Mouse (Mus musculus): ENCODE measurements around the gene Nek11. TPM values are rescaled to one million over a fixed set of nuclear protein-coding genes. Genes with fewer than 3 reads are reported as not detected.
"Not testable (repeated sequence)": the region's sequence is repeated elsewhere in the genome, so short reads cannot be mapped to it uniquely, and the experiment has no call there.

Gene Nek11
- total RNA-seq, 2 experiments from 2014 or later: 0.15 TPM; not detected in 1

DNA sequence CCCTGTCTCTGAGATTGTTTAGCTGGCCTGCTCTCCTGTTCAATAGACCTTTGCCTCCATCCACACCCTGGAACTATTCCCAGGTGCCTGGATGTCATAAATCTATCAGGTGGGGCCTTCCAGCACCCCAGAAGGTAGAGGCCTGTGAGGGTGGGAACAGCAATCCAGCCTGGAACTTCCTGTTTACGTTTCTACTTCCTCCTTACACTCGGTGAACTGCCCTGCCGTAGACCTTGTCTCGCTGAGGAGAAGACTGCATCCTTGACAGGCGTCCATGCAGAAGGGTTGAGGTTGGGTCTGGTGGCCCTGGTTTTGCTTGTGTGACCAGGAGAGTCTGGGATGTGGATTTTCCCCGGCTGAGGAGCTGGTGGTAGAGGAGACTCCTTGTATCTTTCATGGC is 256.1 kb downstream of the Nek11 start:
- no peak for DNase-seq

- DNase-seq: no peak
Measured at GRCm38 (mm10) chr9:105136404-105136803, 258.9 kb downstream of the Nek11 start.

DNA sequence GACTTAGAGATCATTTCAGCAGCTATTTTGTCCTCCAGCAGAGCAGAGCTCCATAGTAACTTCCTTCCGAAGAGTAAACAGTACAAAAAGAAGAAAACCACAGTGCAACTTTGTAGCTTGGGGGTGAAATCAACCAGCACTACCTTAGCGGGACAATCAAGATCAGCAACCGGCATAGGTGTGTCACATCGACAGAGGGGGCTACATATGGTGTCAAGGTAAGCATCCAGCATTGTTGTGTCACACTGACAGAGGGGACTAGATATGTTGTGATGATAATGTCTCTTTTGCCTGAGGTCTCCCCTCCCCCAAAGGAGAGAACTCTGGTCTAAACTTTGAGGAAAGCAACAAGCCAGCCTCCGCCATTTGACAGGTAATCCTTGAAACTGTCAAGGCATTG is 260.8 kb downstream of the Nek11 start:
- no peak for DNase-seq

- no peak for DNase-seq
Measured at GRCm38 (mm10) chr9:105132002-105132367, 263.3 kb downstream of the Nek11 start.

DNA sequence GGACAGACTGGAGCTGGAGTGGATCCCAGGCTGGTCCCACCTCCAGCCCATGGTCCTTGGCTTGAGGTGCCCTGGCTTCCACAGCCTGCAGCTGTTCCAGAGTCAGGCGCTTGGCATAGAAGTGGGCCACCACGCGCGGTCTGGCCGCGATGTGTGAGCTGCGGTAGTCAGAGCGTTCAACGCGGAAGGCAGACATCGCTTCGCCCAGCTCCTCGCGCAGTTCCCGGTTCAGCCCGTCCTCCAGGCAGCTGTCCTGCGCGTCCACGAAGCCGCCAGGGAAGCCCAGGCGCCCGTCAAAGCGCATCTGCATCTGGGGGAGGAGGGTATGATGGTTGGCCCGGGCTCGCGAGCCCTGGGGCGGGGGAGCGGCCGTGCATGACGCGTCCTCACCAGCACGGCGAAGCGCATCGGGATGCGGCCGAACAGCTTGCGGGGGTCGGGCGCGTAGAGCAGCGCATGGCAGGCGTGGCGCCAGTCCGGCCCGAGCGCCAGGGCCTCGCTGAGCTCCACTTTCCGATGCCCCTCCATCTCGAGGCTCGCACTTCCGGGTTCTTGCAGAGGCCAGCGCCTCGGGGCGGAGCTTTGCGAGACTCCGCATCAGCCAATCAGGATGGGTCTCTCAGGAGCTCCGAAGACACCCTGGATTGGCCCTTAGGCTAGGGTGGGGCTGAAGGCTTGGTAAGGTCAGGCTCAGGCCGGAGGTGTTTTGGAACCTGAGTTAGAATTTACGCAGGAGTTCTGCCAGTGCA is 263.9 kb downstream of the Nek11 start, which contains the start of gene Nudt16:
TSS of gene Nudt16 (minus strand) at position 572 of the 749 bp plus-strand sequence.
- DNase-seq: peak; percentile 92

- DNase-seq: no peak
Measured at GRCm38 (mm10) chr9:105130331-105130730, 265.0 kb downstream of the Nek11 start.

DNA sequence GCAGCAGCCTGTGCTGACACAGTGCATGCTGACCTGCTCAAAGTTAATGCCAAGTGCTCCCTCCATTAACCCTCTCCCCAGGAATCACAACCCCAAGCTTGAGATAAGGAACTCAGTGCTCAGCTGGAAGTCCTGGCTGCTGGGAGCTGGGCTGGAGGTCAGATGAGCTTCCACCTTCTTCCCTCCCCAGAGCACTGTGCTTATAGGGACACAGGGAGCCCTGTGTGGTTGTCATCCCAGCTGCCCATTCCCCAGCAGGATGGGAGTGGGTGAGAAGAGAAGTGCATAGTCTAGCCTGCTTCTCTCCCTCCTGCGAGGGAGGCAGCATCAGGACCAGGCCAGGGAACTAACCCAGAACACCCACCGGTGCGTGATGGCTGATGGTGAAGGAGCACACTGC is 270.1 kb downstream of the Nek11 start:
- not testable (repeated sequence) for DNase-seq

Other genes with a start within 250 kb of the Nek11 start
- gene Aste1, start 132 bp downstream of the Nek11 start, total RNA-seq (2021): 10 to 100 TPM; 13.9 to 18.4 TPM
- gene Atp2c1, start 131.8 kb upstream of the Nek11 start, total RNA-seq (2021): 10 to 100 TPM; 54.7 to 63.4 TPM
- gene Pik3r4, start 247.5 kb upstream of the Nek11 start, total RNA-seq (2021): 10 to 100 TPM; 26.3 to 33.5 TPM

Data from adrenal gland, postnatal 10 days (tissue).